ENCODE assay signal across 8 mouse cellular contexts in genomic region chr5:146385989-146386388, GRCm38 (mm10). TPM values are rescaled to one million over a fixed set of nuclear protein-coding genes. Genes with fewer than 3 reads are reported as not detected.
DNase-seq lines count a peak whose midpoint lies in the region; ATAC-seq lines count a peak whose summit lies in the region.

No protein-coding gene starts in this region.

- peaks cover 4% of the 10 kb centered on the region; the same call in 1 of the 2 replicates for H3K9me3 ChIP-seq in kidney, embryonic 15.5 days (replicated peaks)
- H3K9me3 ChIP-seq in hindbrain, embryonic 15.5 days = no peaks in the 10 kb centered on the region

- H3K9ac ChIP-seq in kidney, embryonic 15.5 days = no peak overlapping the region
- H3K9ac ChIP-seq in hindbrain, embryonic 15.5 days = peak overlapping the region; percentile 58

- H3K4me1 ChIP-seq in kidney, embryonic 15.5 days = peaks cover 12% of the 10 kb centered on the region; the same call in 1 of the 2 replicates
- peaks cover 6% of the 10 kb centered on the region for H3K4me1 ChIP-seq in hindbrain, embryonic 15.5 days (replicated peaks)

- H3K4me2 ChIP-seq in kidney, embryonic 15.5 days = peak overlapping the region; percentile 94
- H3K4me2 ChIP-seq in hindbrain, embryonic 15.5 days = peak overlapping the region; percentile 71

- whole genome bisulfite sequencing in kidney, embryonic 15.5 days = 13% methylated on average over 13 of the region's 13 CpGs
- 2% methylated on average over 13 of the region's 13 CpGs for WGBS in hindbrain, embryonic 15.5 days

- H3K4me3 ChIP-seq in kidney, embryonic 15.5 days (replicated peaks) = peak overlapping the region; percentile 66
- H3K4me3 ChIP-seq in hindbrain, embryonic 15.5 days = peak overlapping the region; percentile 52

- no peak overlapping the region for H3K27ac ChIP-seq in kidney, embryonic 15.5 days
- H3K27ac ChIP-seq in hindbrain, embryonic 15.5 days (replicated peaks) = 0 out of 2 replicates have a peak overlapping the region, but pooled peaks have one; percentile 3

- no peak for DNase-seq in kidney, postnatal 10 days
- peak; percentile 65 for DNase-seq in embryo, embryonic 11 days
- peak; percentile 47 for DNase-seq in neural tube, embryonic 10.5 days (ENCODE audit: extremely low spot score, low spot score)
- DNase-seq in left cerebral cortex, adult 11 months (ENCODE audit: low spot score) = no peak
- no peak for DNase-seq in c-Kit-positive CD71-positive TER-119-positive erythroid progenitor cells, embryonic 14.5 days (ENCODE audit: low spot score)

- H3K27me3 ChIP-seq in kidney, embryonic 15.5 days = no peaks in the 10 kb centered on the region
- no peaks in the 10 kb centered on the region for H3K27me3 ChIP-seq in hindbrain, embryonic 15.5 days

- H3K36me3 ChIP-seq in kidney, embryonic 15.5 days = no peaks in the 10 kb centered on the region; the same call in 1 of the 2 replicates
- H3K36me3 ChIP-seq in hindbrain, embryonic 15.5 days = peaks cover 4% of the 10 kb centered on the region; the same call in 1 of the 2 replicates

- no peak for ATAC-seq in kidney, embryonic 15.5 days (replicated peaks; ENCODE audit: low FRiP score)
- no peak for ATAC-seq in hindbrain, embryonic 15.5 days (ENCODE audit: low FRiP score, low read depth)
- ATAC-seq in frontal cortex, adult (ENCODE audit: low TSS enrichment) = no peak

RNA-seq across cellular contexts. Expression of gene Wasf3, which starts 1.2 kb away (rescaled TPM):
- 3.2 and 3.3 TPM in 2 replicates for polyA plus RNA-seq in kidney, embryonic 15.5 days (2015; fragmentation: Nextera tagmentation; extraction: Ambion mirVana)
- 18.7 and 19.9 TPM in 2 replicates for polyA plus RNA-seq in hindbrain, embryonic 15.5 days (2015; fragmentation: Nextera tagmentation; extraction: Ambion mirVana)

Comparison
In these comparisons a context has a peak if more than half of its experiments do, and no peak if none do; other contexts are left out.
1. DNase-seq: peak in embryo, embryonic 11 days (single experiment) and neural tube, embryonic 10.5 days (single experiment); none in kidney, postnatal 10 days (single experiment), left cerebral cortex, adult 11 months (single experiment) and c-Kit-positive CD71-positive TER-119-positive erythroid progenitor cells, embryonic 14.5 days (single experiment).